Mouse (Mus musculus) heart, embryonic 15.5 days (tissue): ENCODE data around the gene Adipor1. TPM values are rescaled to one million over a fixed set of nuclear protein-coding genes. Genes with fewer than 3 reads are reported as not detected.

Experiments
- ATAC-seq: fragments of 200-750 bp; cut with Nextera tagmentation; replicated peaks from 2 replicates; pipeline ENCODE4 v1.8.0; 2017; ENCODE audit warnings: low read depth, moderate TSS enrichment; ENCODE audit not compliant: insufficient number of reproducible peaks, insufficient read depth, low FRiP score
- H3K27ac ChIP-seq: fragments of 300-500 bp; sonication (generic); 2 replicates; pipeline ENCODE4 v1.5.1; 2015; ENCODE audit warnings: mild to moderate bottlenecking, inconsistent platforms
- H3K27me3 ChIP-seq: fragments of 300-500 bp; sonication (generic); 2 replicates; pipeline ENCODE4 v1.6.1; 2015; ENCODE audit warnings: inconsistent platforms
- H3K36me3 ChIP-seq: fragments of 300-500 bp; sonication (generic); 2 replicates; pipeline ENCODE4 v1.6.1; 2015; ENCODE audit warnings: mild to moderate bottlenecking, inconsistent platforms
- H3K4me1 ChIP-seq: fragments of 300-500 bp; sonication (generic); replicated peaks from 2 replicates; pipeline ENCODE4 v1.6.1; 2015; ENCODE audit warnings: inconsistent platforms
- H3K4me2 ChIP-seq: fragments of 300-500 bp; sonication (generic); 2 replicates; pipeline ENCODE4 v1.6.1; 2015; ENCODE audit warnings: inconsistent platforms, mild to moderate bottlenecking, moderate library complexity
- H3K4me3 ChIP-seq: fragments of 300-500 bp; sonication (generic); 2 replicates; pipeline ENCODE4 v1.5.1; 2015; ENCODE audit warnings: mild to moderate bottlenecking, inconsistent platforms
- H3K9ac ChIP-seq: fragments of 300-500 bp; sonication (generic); 2 replicates; pipeline ENCODE4 v1.6.1; 2015; ENCODE audit warnings: mild to moderate bottlenecking, inconsistent platforms
- H3K9me3 ChIP-seq: fragments of 300-500 bp; sonication (generic); replicated peaks from 2 replicates; pipeline ENCODE4 v1.6.1; 2016; ENCODE audit warnings: inconsistent platforms
- WGBS: fragments of 180-500 bp; shearing (Covaris S2); methylation state at CpG from one replicate; pipeline ENCODE4 v1.1.7; 2015; ENCODE audit warnings: mixed read lengths; 5-methylcytosine and 5-hydroxymethylcytosine counted together
- polyA plus RNA-seq: library from polyadenylated mRNA; unstranded; fragments of >200 nt; fragmentation: Nextera tagmentation; extraction: Ambion mirVana; gene quantifications from 2 replicates; pipeline ENCODE4 v1.2.1, GENCODE M21; 2015

Gene Adipor1
- polyA plus RNA-seq, 1 experiment from 2014 or later: 139 TPM

GRCm38 (mm10) chr1:134399735-134400134 is 15.4 kb upstream of the Adipor1 start:
- H3K9ac ChIP-seq: no peak overlapping the region
- H3K4me3 ChIP-seq: no peak overlapping the region
- no peaks in the 10 kb centered on the region for H3K27me3 ChIP-seq
- no peaks in the 10 kb centered on the region for H3K36me3 ChIP-seq
- WGBS: 69% methylated on average over 5 of the region's 5 CpGs
- no peak for ATAC-seq
- H3K9me3 ChIP-seq: no peaks in the 10 kb centered on the region
- H3K4me2 ChIP-seq: no peak overlapping the region
- H3K4me1 ChIP-seq: no peaks in the 10 kb centered on the region
- no peak overlapping the region for H3K27ac ChIP-seq

- H3K4me3 ChIP-seq: peak within 1 kb of the TSS; percentile 72
- ATAC-seq: peak; percentile 99
- H3K9ac ChIP-seq: peak within 1 kb of the TSS; percentile 79
- no peaks in the 10 kb centered on the region for H3K27me3 ChIP-seq
- H3K27ac ChIP-seq: peak within 1 kb of the TSS; percentile 78
- H3K4me1 ChIP-seq: peaks cover 10% of the 10 kb centered on the region
- under 1% methylated on average over 43 of the region's 43 CpGs for whole genome bisulfite sequencing
- peaks cover 34% of the 10 kb centered on the region for H3K36me3 ChIP-seq
- H3K4me2 ChIP-seq: peak within 1 kb of the TSS; percentile 91
- H3K9me3 ChIP-seq: no peaks in the 10 kb centered on the region
Measured at GRCm38 (mm10) chr1:134405509-134406413, 9.4 kb upstream of the Adipor1 start, which contains the start of gene Cyb5r1. TSS of gene Cyb5r1 (plus strand) at chr1:134405559.

- Histone ChIP-seq H3K27ac (peak overlapping the region; percentile 78), H3K4me2 (peak overlapping the region; percentile 91), H3K9ac (peak overlapping the region; percentile 79), H3K9me3 (no peaks in the 10 kb centered on the region), H3K4me3 (peak overlapping the region; percentile 72), H3K4me1 (peaks cover 10% of the 10 kb centered on the region), H3K27me3 (no peaks in the 10 kb centered on the region), H3K36me3 (peaks cover 39% of the 10 kb centered on the region)
- WGBS: 25% methylated on average over 8 of the region's 8 CpGs
- no peak for ATAC-seq
Measured at GRCm38 (mm10) chr1:134406414-134406771, 8.8 kb upstream of the Adipor1 start.

- WGBS: 87% methylated on average over 8 of the region's 8 CpGs
- no peak for ATAC-seq
- Histone ChIP-seq H3K27me3 (no peaks in the 10 kb centered on the region), H3K27ac (no peak overlapping the region), H3K4me3 (no peak overlapping the region), H3K9me3 (no peaks in the 10 kb centered on the region), H3K36me3 (peaks cover 39% of the 10 kb centered on the region), H3K4me2 (no peak overlapping the region), H3K9ac (no peak overlapping the region), H3K4me1 (peaks cover 10% of the 10 kb centered on the region)
Measured at GRCm38 (mm10) chr1:134408080-134408479, 7.1 kb upstream of the Adipor1 start.

GRCm38 (mm10) chr1:134411706-134412629 is 3.2 kb upstream of the Adipor1 start:
- H3K27me3 ChIP-seq: no peaks in the 10 kb centered on the region
- peaks cover 21% of the 10 kb centered on the region for H3K4me1 ChIP-seq
- 90% methylated on average over 9 of the region's 9 CpGs for WGBS
- no peaks in the 10 kb centered on the region for H3K9me3 ChIP-seq
- H3K9ac ChIP-seq: no peak overlapping the region
- peaks cover 39% of the 10 kb centered on the region for H3K36me3 ChIP-seq
- no peak overlapping the region for H3K4me2 ChIP-seq
- no peak overlapping the region for H3K27ac ChIP-seq
- ATAC-seq: no peak
- no peak overlapping the region for H3K4me3 ChIP-seq

GRCm38 (mm10) chr1:134414038-134414437 is 1.1 kb upstream of the Adipor1 start:
- Histone ChIP-seq H3K4me1 (peaks cover 38% of the 10 kb centered on the region), H3K4me2 (peak overlapping the region; percentile 66), H3K4me3 (no peak overlapping the region), H3K9ac (0 out of 2 replicates have a peak overlapping the region, but pooled peaks have one; percentile 42), H3K27ac (peak overlapping the region; percentile 94), H3K27me3 (no peaks in the 10 kb centered on the region), H3K9me3 (no peaks in the 10 kb centered on the region), H3K36me3 (peaks cover 23% of the 10 kb centered on the region)
- WGBS: 43% methylated on average over 2 of the region's 2 CpGs
- ATAC-seq: no peak

- Histone ChIP-seq H3K4me1 (peaks cover 44% of the 10 kb centered on the region), H3K9ac (peak overlapping the region; percentile 42), H3K4me3 (peak overlapping the region; percentile 86), H3K36me3 (peaks cover 17% of the 10 kb centered on the region), H3K9me3 (no peaks in the 10 kb centered on the region), H3K27me3 (no peaks in the 10 kb centered on the region), H3K27ac (peak overlapping the region; percentile 94), H3K4me2 (peak overlapping the region; percentile 66)
- WGBS: 12% methylated on average over 11 of the region's 11 CpGs
- ATAC-seq: no peak
Measured at GRCm38 (mm10) chr1:134414501-134415167, 544 bp upstream of the Adipor1 start.

- Histone ChIP-seq H3K9ac (no peak overlapping the region), H3K27me3 (no peaks in the 10 kb centered on the region), H3K4me2 (peak overlapping the region; percentile 6; the same call in 1 of the 2 replicates), H3K4me1 (peaks cover 57% of the 10 kb centered on the region), H3K36me3 (peaks cover 8% of the 10 kb centered on the region; the same call in 1 of the 2 replicates), H3K27ac (peak overlapping the region; percentile 41), H3K4me3 (no peak overlapping the region), H3K9me3 (no peaks in the 10 kb centered on the region)
- 47% methylated on average over 2 of the region's 2 CpGs for WGBS
- no peak for ATAC-seq
Measured at GRCm38 (mm10) chr1:134418414-134418975, 3.3 kb downstream of the Adipor1 start.

GRCm38 (mm10) chr1:134419176-134419575 is 4.0 kb downstream of the Adipor1 start:
- Histone ChIP-seq H3K27ac (peak overlapping the region; percentile 41), H3K9me3 (no peaks in the 10 kb centered on the region), H3K27me3 (no peaks in the 10 kb centered on the region), H3K9ac (no peak overlapping the region), H3K36me3 (peaks cover 14% of the 10 kb centered on the region), H3K4me1 (peaks cover 54% of the 10 kb centered on the region), H3K4me3 (no peak overlapping the region), H3K4me2 (peak overlapping the region; percentile 6; the same call in 1 of the 2 replicates)
- WGBS: 32% methylated on average over 1 of the region's 1 CpGs
- ATAC-seq: no peak

GRCm38 (mm10) chr1:134419751-134420458 is 4.7 kb downstream of the Adipor1 start:
- ATAC-seq: no peak
- Histone ChIP-seq H3K4me3 (no peak overlapping the region), H3K4me1 (peaks cover 47% of the 10 kb centered on the region), H3K9ac (no peak overlapping the region), H3K9me3 (no peaks in the 10 kb centered on the region), H3K36me3 (peaks cover 22% of the 10 kb centered on the region), H3K4me2 (no peak overlapping the region; the same call in 1 of the 2 replicates), H3K27ac (peak overlapping the region; percentile 41), H3K27me3 (no peaks in the 10 kb centered on the region)
- 33% methylated on average over 5 of the region's 5 CpGs for WGBS
